Mouse (Mus musculus) thymus, adult 2 months (tissue): Measurements from ENCODE around the gene Ttll3. TPM values are rescaled to one million over a fixed set of nuclear protein-coding genes. Genes with fewer than 3 reads are reported as not detected.

Experiments used
- DNase-seq: peaks from one replicate; pipeline ENCODE4 v3.0.0; 2021
- H3K27ac ChIP-seq: fragments of 200-500 bp; 2 replicates; pipeline ENCODE4 v1.5.1; 2012; ENCODE audit warnings: low read length, control low read depth; ENCODE audit not compliant: control insufficient read depth, insufficient read depth
- H3K27me3 ChIP-seq: fragments of 200-500 bp; 2 replicates; pipeline ENCODE4 v1.6.1; 2012; ENCODE audit warnings: mild to moderate bottlenecking, low read length, moderate library complexity, mixed read lengths; ENCODE audit not compliant: control insufficient read depth, insufficient read depth
- H3K36me3 ChIP-seq: fragments of 200-500 bp; 2 replicates; pipeline ENCODE4 v1.6.1; 2012; ENCODE audit warnings: mild to moderate bottlenecking, low read length, moderate library complexity; ENCODE audit not compliant: control insufficient read depth, insufficient read depth
- H3K4me1 ChIP-seq: fragments of 200-500 bp; replicated peaks from 2 replicates; pipeline ENCODE4 v1.6.1; 2012; ENCODE audit warnings: low read length; ENCODE audit not compliant: control insufficient read depth, insufficient read depth
- H3K4me3 ChIP-seq: fragments of 200-500 bp; 2 replicates; pipeline ENCODE4 v1.5.1; 2012; ENCODE audit warnings: mild to moderate bottlenecking, low read length, control low read depth, moderate library complexity; ENCODE audit not compliant: control insufficient read depth, insufficient read depth
- CTCF ChIP-seq: fragments of 200-500 bp; IDR thresholded peaks from 2 replicates; pipeline ENCODE4 v1.5.1; 2012; ENCODE audit warnings: mild to moderate bottlenecking, control low read depth, low read length, moderate library complexity, borderline replicate concordance; ENCODE audit not compliant: control insufficient read depth, poor library complexity, insufficient read depth; ENCODE audit errors: extremely low read depth
- POLR2A ChIP-seq: fragments of 200-500 bp; IDR thresholded peaks from 2 replicates; pipeline ENCODE4 v1.6.1; 2012; ENCODE audit warnings: mild to moderate bottlenecking, low read length, control low read depth, moderate library complexity; ENCODE audit not compliant: control insufficient read depth, poor library complexity, insufficient read depth; ENCODE audit errors: extremely low read depth
- WGBS: fragments of 180-500 bp; shearing (Covaris S2); methylation state at CpG from one replicate; pipeline ENCODE4 v1.1.7; 2018; 5-methylcytosine and 5-hydroxymethylcytosine counted together
- polyA plus RNA-seq: library from polyadenylated mRNA; depleted of rRNA; stranded (reverse); fragments of >200 nt; gene quantifications from 2 replicates; pipeline ENCODE4 v1.2.3, GENCODE M21; 2012; rRNA removed

Ttll3 gene
- polyA plus RNA-seq, 1 experiment: 43.1 TPM

DNA sequence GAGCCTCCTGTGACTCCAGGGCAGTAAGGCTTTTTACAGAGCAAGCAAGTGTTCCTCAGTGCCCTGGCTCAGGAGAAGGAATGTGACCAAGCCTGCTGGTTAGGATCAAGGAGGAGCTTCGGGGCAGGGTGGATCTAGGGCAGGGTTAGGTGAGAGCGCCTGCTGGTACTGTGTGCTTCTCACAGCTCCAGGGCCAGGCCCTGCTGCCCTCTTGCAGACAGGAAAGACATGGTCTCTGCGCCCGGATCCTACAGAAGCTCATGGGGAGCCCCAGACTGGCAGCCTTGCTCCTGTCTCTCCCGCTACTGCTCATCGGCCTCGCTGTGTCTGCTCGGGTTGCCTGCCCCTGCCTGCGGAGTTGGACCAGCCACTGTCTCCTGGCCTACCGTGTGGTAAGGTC, 69.6 kb downstream of the Ttll3 start:
- no peak for TF ChIP-seq CTCF
- peak; percentile 25 for DNase-seq
- peak overlapping the region; percentile 82 for H3K27ac ChIP-seq
- H3K4me3 ChIP-seq: peak overlapping the region; percentile 21
- H3K36me3 ChIP-seq: no peaks in the 10 kb centered on the region
- H3K27me3 ChIP-seq: no peaks in the 10 kb centered on the region
- 50% methylated on average over 10 of the region's 10 CpGs for WGBS
- peaks cover 29% of the 10 kb centered on the region for H3K4me1 ChIP-seq

DNA sequence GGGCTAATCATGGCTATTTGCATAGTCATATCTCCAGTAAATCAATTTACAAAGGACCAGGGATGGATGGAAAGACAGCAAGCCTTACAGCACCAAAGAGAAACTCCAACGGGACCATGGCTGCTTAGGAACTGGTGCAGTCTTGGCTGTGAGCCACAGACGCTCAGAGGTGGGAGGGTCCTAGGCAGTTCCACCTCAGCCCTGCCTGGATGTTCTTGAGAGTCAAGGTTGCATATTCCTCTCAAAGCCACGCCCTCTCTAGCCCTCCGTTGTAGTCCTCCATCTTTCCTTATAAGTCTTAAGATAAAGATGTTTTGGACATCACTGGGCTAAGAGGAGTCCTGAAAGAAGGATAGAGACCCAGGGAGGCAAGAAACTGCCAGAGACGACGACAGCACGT, 75.0 kb downstream of the Ttll3 start:
- peaks cover 4% of the 10 kb centered on the region for H3K4me1 ChIP-seq
- H3K27ac ChIP-seq: no peak overlapping the region
- H3K4me3 ChIP-seq: no peak overlapping the region
- no peak for TF ChIP-seq CTCF
- TF ChIP-seq POLR2A: no peak
- H3K36me3 ChIP-seq: no peaks in the 10 kb centered on the region
- DNase-seq: no peak
- 91% methylated on average over 7 of the region's 7 CpGs for WGBS
- H3K27me3 ChIP-seq: no peaks in the 10 kb centered on the region

Other genes with a start within 250 kb of the Ttll3 start
- gene Lhfpl4, start 193.9 kb upstream of the Ttll3 start, polyA plus RNA-seq: 0.08 and 0.10 TPM in 2 replicates
- gene Mtmr14, start 151.4 kb upstream of the Ttll3 start, polyA plus RNA-seq: 80.0 and 82.9 TPM in 2 replicates
- gene Cpne9, start 107.0 kb upstream of the Ttll3 start, polyA plus RNA-seq: 0.65 and 1.5 TPM in 2 replicates
- gene Brpf1, start 82.1 kb upstream of the Ttll3 start, polyA plus RNA-seq: 65.7 and 66.2 TPM in 2 replicates
- gene Ogg1, start 62.3 kb upstream of the Ttll3 start, polyA plus RNA-seq: 23.1 and 23.4 TPM in 2 replicates
- gene Camk1, start 45.3 kb upstream of the Ttll3 start, polyA plus RNA-seq: 12.6 and 18.3 TPM in 2 replicates
- 31.6 and 32.6 TPM in 2 replicates for gene Tada3, start 11.4 kb upstream of the Ttll3 start, polyA plus RNA-seq
- 118 and 120 TPM in 2 replicates for gene Arpc4, start 11.1 kb upstream of the Ttll3 start, polyA plus RNA-seq
- gene Rpusd3, start 30.1 kb downstream of the Ttll3 start, polyA plus RNA-seq: 81.6 and 94.5 TPM in 2 replicates
- 103 and 116 TPM in 2 replicates for gene Cidec, start 46.5 kb downstream of the Ttll3 start, polyA plus RNA-seq
- 69.6 and 75.5 TPM in 2 replicates for gene Jagn1, start 53.3 kb downstream of the Ttll3 start, polyA plus RNA-seq
- 22.8 and 32.5 TPM in 2 replicates for gene Il17re, start 69.2 kb downstream of the Ttll3 start, polyA plus RNA-seq
- 14.3 and 15.4 TPM in 2 replicates for gene Il17rc, start 82.2 kb downstream of the Ttll3 start, polyA plus RNA-seq
- 15.2 and 16.1 TPM in 2 replicates for gene Creld1, start 94.0 kb downstream of the Ttll3 start, polyA plus RNA-seq
- gene Prrt3, start 112.7 kb downstream of the Ttll3 start, polyA plus RNA-seq: 0.16 and 0.28 TPM in 2 replicates
- gene Emc3, start 142.4 kb downstream of the Ttll3 start, polyA plus RNA-seq: 54.5 and 59.7 TPM in 2 replicates
- gene Fancd2, start 142.4 kb downstream of the Ttll3 start, polyA plus RNA-seq: 13.3 and 17.4 TPM in 2 replicates
- not detected in 2 replicates for gene Fancd2os, start 211.5 kb downstream of the Ttll3 start, polyA plus RNA-seq
- gene Brk1, start 215.5 kb downstream of the Ttll3 start, polyA plus RNA-seq: 197 and 243 TPM in 2 replicates
- gene Vhl, start 234.7 kb downstream of the Ttll3 start, polyA plus RNA-seq: 33.5 and 37.9 TPM in 2 replicates
- 16.5 and 17.8 TPM in 2 replicates for gene Irak2, start 249.2 kb downstream of the Ttll3 start, polyA plus RNA-seq